Mouse (Mus musculus): ENCODE data around the gene Snx1. TPM values are rescaled to one million over a fixed set of nuclear protein-coding genes. Genes with fewer than 3 reads are reported as not detected.

Snx1 gene
- total RNA-seq, 2 experiments from 2014 or later: 43.6 to 44.9 TPM

DNA sequence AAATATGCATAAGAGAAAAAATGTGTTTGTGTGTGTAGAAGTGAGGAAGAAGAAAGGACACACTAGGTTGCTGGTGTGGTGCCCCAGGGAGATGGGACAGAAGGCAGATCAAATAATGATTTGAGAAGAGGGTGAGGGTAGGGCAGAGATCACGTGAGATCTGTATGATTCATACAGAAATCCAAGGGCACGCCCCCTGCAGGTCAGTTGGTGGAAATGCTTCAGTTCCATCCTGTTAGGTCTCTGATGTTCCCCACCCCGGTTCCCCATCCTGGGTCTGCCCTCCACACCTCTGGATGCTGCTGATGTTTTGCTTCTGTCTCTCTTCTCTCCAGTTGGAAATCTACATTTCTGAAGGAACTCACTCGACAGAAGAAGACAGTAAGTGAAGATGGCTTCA, 9.6 kb upstream of the Snx1 start:
- no peak for DNase-seq (ENCODE audit: extremely low spot score in 1 of 2, low spot score in 2 of 2)
- intact Hi-C loops (cut with DNase I): no loop called here

DNA sequence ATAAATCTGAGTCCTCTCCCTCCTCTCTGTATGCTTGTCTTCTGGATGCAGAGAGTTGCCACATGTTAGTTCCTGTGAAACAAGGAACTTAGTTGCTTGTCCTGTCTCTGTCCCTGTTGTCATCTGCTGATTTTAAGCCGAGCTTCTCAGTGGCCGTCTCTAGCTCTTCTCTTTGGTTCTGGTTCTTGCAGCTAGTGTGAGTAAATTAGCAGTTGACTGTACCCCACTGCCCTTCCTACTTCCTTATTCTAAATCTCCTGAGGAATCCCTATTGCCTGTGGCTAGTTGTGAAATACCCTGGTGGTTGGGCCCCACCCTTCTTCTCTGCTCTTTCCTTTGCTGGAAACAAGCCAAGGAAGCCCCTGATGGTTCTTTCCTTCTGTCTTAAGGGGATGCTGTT, 5.1 kb upstream of the Snx1 start:
- intact Hi-C loops (cut with DNase I): no loop called here

DNA sequence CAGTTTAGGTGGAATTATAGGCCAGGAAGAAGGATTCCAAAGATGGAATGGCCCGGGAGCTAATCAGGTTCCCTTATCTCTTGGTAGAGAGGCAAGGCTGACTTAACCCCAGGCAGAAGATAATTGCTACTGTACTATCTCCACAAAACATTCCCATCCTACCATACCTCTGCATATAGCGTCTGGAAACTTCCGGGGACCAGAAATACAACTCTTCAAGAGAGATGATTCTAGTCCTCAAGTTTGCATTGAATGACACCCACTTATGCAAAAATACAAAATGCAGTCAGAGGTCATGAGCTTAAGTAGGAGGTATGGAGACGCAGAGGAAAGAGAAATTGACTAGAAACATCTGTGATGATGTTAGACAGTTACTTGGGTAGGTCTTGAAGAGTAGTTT, 1.5 kb upstream of the Snx1 start:
- DNase-seq (ENCODE audit: extremely low spot score in 1 of 2, low spot score in 2 of 2): no peak
- intact Hi-C loops (cut with DNase I): no loop called here

More for the DNA sequence above, 5.1 kb upstream of the Snx1 start:
- no peak for DNase-seq (ENCODE audit: extremely low spot score in 1 of 2, low spot score in 2 of 2)

DNA sequence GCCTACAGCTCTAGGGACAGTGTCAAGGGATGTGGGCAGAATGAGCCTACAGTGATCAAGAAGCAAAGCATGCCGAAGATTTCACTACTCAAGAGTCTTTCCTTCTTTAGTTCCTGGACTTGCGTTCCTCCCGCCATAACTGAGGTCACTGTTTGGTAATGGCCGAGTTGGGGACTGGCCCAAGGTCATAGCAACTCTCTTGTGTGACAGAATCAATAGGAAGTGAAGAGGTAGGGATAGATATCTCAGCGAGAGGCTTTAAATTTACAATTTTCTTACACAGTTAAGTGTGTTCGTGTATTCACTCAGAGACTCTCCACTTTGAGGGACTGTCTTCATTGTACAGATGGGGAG, 783 bp upstream of the Snx1 start:
- intact Hi-C loops (cut with DNase I): no loop called here
- no peak for DNase-seq (ENCODE audit: extremely low spot score in 1 of 2, low spot score in 2 of 2)

DNA sequence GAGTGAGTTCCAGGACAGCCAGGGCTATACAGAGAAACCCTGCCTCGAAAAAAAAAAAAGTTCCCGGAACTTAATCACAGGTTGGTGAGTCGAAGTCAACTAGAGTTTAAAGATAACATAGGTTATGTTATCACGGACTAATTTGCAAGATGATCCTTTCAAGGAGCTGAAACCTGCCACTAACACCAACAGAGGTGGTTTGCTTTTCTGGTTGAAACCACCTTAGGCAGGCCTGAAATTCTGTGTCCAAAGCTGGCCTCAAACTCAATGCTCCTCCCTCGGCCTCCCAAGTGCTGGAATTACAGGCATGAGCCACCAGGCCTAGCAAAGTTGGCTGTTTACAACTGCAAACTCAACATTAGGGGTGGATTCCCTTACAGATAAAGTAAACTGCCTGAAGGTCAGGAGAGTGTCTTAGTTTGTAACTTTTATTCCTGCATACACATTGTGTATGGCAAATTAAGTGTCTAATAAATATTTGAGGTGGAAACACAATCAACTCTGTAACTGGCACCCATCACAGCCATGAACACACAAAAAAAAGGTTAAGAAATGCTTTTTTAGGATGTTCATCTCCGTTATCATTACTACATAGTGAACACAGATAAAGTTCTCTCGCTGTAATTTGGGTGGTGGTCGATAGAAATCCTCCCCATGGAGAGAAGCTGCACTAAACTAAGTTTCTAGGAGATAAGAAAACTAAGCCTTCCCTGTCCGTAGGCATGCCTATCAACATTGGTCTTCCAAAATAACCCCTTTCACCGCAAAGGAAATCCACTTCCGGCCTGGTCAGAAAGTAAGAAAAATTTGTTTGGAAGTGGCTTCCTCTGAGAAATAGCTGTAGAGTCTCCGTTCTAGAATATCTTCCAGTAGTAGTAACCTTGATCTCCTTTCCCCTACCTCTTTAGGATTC, 588 bp downstream of the Snx1 start:
- no peak for DNase-seq (ENCODE audit: extremely low spot score in 1 of 2, low spot score in 2 of 2)
- intact Hi-C loops (cut with DNase I): no loop called here

DNA sequence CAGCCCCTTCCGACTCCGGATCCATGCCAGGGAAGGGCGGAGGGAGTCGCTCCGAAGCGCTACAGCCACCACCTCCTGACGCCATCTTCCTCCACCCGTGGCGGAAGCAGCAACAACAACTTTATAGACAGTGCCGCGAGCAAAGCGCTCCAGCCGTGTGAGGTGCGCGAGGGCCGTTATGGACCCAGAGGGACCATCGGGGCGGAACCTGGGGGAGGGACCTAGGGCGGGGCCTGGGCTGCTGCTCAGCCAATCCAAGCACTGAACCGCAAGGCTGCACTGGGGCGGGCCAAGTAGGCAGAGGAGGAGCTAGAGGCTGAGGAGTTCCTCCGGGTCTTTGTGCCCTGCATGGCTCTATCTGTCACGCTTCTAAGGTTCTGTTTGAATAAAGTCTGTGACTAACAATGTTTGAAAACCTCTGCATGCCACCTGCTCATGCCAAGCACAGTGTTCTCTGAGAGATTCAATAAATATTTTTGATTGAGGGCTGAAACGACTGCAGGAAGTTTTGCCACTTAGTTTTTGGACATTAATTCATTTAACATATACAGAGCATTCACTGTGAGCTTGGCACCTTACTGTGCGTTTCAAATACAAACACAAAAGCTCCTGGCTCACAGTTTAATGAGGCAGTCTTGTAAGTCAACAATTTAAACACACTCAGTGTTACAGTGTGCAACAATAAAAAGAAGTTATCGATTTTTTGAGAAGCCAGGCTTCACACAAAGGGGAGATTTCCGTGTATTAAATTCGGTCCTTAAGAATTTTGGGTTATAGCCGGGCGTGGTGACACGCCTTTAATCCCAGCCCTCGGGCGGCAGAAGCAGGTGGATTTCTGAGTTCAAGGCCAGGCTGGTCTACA, 1.5 kb downstream of the Snx1 start:
- peak; percentile 96 to 99 for DNase-seq (ENCODE audit: extremely low spot score in 1 of 2, low spot score in 2 of 2)
- intact Hi-C loops (cut with DNase I): loop anchor here (5.0 kb wide), 1 partner anchor 58 kb away; the partner anchor contains the start of gene Snx22

DNA sequence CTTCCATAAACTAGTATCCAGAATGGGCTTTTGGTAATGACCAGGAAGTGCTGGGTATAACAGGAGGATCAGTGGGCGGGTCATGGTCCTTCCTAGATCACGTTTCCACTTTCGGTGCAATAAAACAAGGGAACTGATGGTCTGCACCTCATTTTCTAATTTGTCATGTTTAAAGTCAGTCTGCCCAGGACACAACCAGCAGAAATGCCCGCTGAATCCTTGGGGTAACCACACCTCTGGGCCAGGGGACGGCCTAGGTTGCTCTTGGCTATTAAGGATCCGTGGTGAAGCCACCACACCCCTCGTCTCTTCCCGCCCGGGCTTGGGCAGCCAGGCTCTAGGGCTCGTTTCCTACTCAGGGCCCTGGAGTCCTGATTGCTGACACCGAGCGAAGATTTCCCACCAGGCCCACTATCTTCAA, 2.3 kb downstream of the Snx1 start:
- no peak for DNase-seq (ENCODE audit: extremely low spot score in 1 of 2, low spot score in 2 of 2)

DNA sequence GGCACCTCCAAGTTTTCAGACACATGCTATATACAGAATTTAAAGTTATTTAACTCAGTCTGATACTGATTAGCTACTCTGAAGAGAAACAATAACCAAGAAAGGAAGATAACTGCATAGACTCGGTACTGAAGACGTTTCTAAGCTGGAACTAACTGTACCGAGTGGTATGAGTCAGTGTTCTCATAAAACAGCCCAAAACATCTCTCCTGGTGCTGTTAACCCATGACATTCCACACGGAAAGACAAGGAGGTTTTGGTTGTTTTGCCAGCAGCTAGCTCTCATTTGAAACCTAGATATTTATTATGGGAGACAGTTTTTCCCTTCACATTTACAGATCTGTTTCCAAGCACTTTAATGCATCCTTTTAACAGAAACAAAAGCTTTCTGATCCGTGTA, 2.7 kb downstream of the Snx1 start:
- intact Hi-C loops (cut with DNase I): loop anchor here (5.0 kb wide), 1 partner anchor 56 kb away; the partner anchor contains the start of gene Snx22
- no peak for DNase-seq (ENCODE audit: extremely low spot score in 1 of 2, low spot score in 2 of 2)

More for the DNA sequence above, 2.3 kb downstream of the Snx1 start:
- intact Hi-C loops (cut with DNase I): loop anchor here (5.0 kb wide), 1 partner anchor 57 kb away; the partner anchor contains the start of gene Snx22

DNA sequence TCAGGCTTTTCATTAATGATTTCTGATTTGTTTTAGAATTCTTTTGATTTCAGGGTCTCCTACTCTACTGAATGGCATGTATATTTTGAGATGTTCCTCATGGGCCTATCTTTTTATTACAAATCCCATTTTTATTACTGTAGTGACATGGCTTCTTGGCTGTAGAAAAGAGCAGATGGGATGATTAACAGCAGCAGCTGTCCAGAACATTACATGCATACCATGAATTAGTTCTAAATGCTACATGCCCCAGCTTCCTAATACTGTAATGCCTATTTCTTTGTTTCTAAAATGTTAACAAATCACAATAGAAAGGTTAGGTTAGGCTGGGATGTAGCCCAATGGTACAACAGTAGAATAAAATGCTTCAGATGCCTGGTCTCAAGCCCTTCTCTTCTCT, 5.0 kb downstream of the Snx1 start:
- intact Hi-C loops (cut with DNase I): loop anchor here (5.0 kb wide), 1 partner anchor 54 kb away; the partner anchor contains the start of gene Snx22
- no peak for DNase-seq (ENCODE audit: extremely low spot score in 1 of 2, low spot score in 2 of 2)

DNA sequence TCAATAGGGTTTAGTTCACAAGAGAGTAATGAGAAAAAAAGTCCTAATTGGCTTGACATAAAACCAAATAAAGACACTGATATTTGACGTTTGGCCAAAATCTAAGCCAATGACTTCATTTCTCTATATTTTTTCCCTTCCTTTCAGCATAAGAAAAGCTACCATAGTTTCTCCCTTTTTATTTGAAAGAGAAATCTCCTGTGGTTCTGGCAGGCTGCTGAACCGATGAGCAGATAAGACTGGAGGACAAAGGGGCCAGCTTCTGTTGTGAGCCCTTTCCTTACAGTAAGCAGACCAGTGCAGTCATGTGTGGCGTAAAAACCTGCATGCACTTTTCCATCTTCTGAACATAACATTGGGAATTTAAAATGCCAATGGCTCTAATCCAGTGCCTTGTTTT, 5.4 kb downstream of the Snx1 start:
- intact Hi-C loops (cut with DNase I): loop anchor here (5.0 kb wide), 1 partner anchor 54 kb away; the partner anchor contains the start of gene Snx22
- DNase-seq (ENCODE audit: extremely low spot score in 1 of 2, low spot score in 2 of 2): no peak

DNA sequence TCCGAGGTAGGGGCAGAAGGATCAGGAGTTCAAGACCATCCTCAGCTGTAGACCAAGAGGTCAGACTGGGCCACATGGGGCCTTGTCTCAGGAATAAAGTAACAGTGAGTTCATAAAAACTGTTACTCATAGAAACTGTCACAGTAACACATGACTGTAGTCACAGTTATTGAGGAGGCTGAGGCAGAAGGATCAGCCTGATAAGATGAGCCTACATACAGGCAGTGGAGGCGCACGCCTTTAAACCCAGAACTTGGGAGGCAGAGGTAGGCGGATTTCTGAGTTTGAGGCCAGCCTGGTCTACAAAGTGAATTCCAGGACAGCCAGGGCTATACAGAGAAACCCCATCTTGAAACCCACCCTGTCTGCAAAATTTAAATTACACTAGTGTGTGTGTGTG, 6.3 kb downstream of the Snx1 start:
- no peak for DNase-seq (ENCODE audit: extremely low spot score in 1 of 2, low spot score in 2 of 2)
- intact Hi-C loops (cut with DNase I): loop anchor here (5.0 kb wide), 1 partner anchor 53 kb away; the partner anchor contains the start of gene Snx22

DNA sequence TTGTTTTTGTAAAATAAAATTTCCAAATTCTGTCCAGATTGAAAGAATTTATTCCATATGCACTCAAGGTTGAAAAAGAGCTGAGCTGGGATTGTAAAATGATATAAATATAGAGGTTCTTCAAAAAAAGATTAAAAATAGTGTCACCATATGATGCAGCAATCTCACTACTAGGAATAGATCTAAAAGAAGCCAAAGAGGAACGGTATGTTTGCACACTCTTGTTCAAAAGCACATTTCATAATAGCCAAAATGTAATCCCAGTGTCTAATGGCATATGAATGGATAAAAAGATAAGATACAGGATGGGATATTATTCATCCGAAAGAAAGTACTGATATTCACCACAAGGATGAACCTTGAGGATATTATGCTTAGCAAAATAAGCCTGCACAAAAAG, 6.9 kb downstream of the Snx1 start:
- intact Hi-C loops (cut with DNase I): no loop called here
- DNase-seq (ENCODE audit: extremely low spot score in 1 of 2, low spot score in 2 of 2): no peak

DNA sequence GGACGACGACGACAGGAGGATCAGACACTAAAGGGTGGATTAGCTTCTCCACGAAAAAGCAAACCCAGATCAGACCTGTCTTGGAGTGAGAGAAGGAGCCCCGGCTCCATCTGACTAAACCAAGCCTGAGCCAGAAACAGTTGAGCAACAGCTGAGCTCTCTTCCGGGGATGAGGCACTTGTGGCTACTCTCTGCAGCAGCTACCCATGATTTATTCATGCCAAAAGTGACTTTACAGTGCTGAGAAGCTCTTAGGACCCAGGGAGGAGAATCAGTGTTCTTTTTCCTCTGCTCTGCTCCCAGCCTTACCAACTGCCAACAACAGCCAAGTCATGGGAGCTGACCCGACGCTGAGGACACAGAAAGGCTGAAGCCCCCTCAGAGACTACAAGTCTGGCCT, 9.5 kb downstream of the Snx1 start:
- DNase-seq (ENCODE audit: extremely low spot score in 1 of 2, low spot score in 2 of 2): no peak
- intact Hi-C loops (cut with DNase I): no loop called here

DNA sequence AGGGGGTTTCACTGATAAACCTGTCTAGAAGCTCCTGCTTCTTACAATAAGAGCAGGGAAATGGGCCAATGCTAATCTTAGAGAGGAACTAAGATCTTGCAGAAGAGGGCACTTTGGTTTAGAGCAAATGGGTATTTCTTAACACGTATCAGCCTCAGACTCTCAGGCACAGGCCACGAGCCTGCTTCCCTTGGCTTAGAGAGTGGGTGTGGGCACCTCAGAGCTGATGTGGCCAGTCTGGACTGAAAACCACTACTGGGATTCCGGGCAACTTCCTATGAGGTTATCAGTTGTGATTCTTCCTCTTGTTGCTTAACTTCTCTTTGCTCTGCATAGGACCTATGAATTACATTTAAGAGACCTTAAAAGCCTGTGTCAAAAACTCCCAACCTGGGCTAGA, 12.0 kb downstream of the Snx1 start:
- no peak for DNase-seq (ENCODE audit: extremely low spot score in 1 of 2, low spot score in 2 of 2)
- intact Hi-C loops (cut with DNase I): no loop called here

DNA sequence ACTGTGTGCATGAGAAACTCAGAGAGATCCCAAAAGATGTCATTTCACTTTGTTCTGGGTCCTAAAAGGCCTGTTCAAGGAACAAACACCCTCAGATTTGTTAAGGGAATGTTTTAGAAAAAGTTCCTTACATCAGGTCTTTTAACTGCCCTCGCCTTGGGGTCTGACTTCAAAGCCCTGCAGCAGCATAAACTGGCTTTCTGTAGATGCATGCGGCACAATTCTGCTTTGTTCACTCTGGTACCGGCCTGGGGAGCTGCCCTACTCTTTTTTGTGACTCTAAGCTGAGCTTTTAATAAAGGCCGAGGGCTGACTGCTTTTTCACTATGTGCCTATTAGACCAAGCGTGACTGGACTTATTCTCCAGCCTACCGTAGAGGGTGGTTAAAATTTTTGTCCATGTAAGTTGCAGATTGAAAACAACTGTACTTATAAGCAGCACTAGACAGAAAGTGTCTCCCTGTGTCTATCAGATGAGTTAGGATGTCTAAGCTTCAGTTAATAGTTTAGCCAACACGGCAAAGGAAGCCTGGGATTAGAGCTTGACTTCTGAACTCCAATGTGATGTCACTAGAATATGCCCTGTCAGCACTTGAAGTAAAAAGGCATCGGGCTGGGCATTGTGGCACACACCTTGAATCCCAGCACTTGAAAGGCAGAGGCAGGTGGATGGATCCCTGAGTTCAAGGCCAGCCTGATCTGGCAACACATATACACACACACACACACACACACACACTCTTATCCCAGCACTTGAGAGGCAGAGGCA, 15.6 kb downstream of the Snx1 start:
- intact Hi-C loops (cut with DNase I): no loop called here
- DNase-seq (ENCODE audit: extremely low spot score in 1 of 2, low spot score in 2 of 2): no peak

DNA sequence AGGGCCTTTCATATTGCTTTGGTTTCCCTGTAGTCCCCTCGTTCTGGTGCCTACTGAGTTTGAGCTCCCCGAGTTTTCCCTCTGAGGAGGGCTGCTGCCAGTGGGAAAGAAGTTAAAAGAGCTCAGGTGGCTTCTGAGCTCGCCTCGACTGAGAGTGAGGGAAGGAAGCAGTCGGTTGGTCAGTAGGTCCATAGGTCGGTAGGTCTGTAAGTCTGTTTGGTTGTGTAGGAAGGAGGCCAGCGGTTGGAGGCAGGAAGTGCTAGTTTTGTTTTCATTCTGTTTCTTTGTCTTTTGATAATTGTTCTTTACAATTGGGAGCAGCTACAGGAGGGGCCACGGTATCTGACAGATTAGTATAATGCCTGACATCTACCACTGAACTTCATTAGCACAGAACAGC, 16.3 kb downstream of the Snx1 start:
- intact Hi-C loops (cut with DNase I): no loop called here
- no peak for DNase-seq (ENCODE audit: extremely low spot score in 1 of 2, low spot score in 2 of 2)

DNA sequence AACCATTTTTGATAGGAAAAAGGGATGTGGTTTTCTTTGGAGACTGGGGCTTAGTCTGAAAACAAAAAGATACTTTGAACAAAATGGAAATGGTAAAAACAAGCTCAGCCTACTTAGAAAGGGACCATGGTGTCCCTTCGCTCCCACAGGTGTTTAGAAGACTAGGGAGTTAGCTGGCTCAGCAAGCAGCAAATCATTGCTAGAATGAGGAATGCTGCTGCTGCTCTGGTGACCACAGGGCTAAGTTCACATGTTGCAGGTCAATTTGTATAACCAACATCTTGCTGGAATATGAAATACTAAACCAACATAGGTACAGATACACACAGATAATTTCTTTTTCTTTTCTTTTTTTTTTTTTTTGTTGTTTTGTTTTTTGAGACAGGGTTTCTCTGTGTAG, 16.8 kb downstream of the Snx1 start:
- intact Hi-C loops (cut with DNase I): loop anchor here (10.0 kb wide), 1 partner anchor 195 kb away; no protein-coding TSS in a partner anchor
- DNase-seq (ENCODE audit: extremely low spot score in 1 of 2, low spot score in 2 of 2): no peak

DNA sequence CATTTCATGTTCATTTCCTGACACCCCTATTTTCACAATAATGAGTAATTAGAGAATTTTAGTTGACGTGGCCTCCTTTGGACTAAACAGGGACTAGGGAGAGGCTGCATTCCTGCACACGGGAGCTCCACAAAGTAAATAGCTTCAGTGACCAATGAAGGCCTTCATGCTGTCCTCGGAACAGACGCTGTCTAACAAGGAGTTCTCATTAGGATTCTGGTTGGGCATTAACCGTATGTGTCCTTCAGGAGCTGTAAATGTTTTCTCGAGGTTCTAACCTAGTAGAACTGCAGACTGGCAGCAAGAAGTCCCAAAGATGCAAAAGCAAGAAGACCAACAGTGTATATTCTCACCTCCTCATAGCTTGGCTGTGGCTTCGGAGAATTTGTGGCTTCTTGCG, 21.2 kb downstream of the Snx1 start:
- DNase-seq (ENCODE audit: extremely low spot score in 1 of 2, low spot score in 2 of 2): no peak
- intact Hi-C loops (cut with DNase I): loop anchor here (10.0 kb wide), 1 partner anchor 190 kb away; no protein-coding TSS in a partner anchor

DNA sequence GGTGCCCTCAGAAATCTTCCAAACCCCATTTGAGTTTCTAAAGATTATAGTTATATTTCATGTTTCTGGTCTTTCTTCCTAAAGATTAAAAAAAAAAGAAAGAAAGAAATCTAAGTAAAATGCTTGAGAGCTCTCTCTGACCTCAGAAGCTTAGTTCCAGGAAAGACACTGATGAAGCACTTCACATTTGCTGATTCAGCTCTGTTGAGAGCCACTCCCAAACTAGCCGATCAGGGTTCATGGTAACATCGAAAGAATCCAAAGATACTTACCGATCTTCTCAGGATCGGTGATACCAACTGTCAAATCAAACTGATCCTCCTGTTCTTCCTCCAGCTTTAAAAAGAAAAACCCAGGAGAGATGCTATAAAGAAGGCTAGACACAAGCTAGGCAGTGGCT, 21.8 kb downstream of the Snx1 start:
- no peak for DNase-seq (ENCODE audit: extremely low spot score in 1 of 2, low spot score in 2 of 2)
- intact Hi-C loops (cut with DNase I): loop anchor here (10.0 kb wide), 1 partner anchor 190 kb away; no protein-coding TSS in a partner anchor
